16 mouse cellular contexts compared by ENCODE assay signal in genomic region chr13:97462110-97462883, GRCm38 (mm10).
DNase-seq lines count a peak whose midpoint lies in the region; ATAC-seq and TF ChIP-seq lines count a peak whose summit lies in the region.
"Had no signal": no experiment of that assay in that cellular context is flagged by ENCODE, and none has a peak within 500 bp of the region (broad histone marks: within the 10 kb centered on the region; RNA-seq: fewer than 3 reads in every experiment).

No protein-coding gene starts in this region.

- H3K27ac ChIP-seq in layer of hippocampus, adult 2 months = peak overlapping the region; percentile 48; the same call in 1 of the 2 replicates
- H3K27ac ChIP-seq: forebrain, embryonic 13.5 days; hindbrain, embryonic 13.5 days; kidney, postnatal 0 days; limb, embryonic 15.5 days; neural tube, embryonic 13.5 days had no signal

- DNase-seq in layer of hippocampus, adult 2 months (ENCODE audit: low spot score in 2 of 2) = no peak
- DNase-seq in layer of hippocampus, adult 11-12 months (ENCODE audit: low spot score) = no peak
- peak; percentile 83 for DNase-seq in MEL-GATA-1-ER (ENCODE audit: extremely low read depth, low read depth)
- DNase-seq in right cerebral cortex, postnatal 4 days = no peak
- no peak for DNase-seq in spleen, adult 18-20 months
- DNase-seq: adrenal gland, postnatal 25 days; cerebellum, adult 11-12 months; midbrain, embryonic 14.5 days; right cerebral cortex, adult 18-20 months had no signal

- ATAC-seq in erythroid progenitor cell, adult 5-6 weeks (replicated peaks; ENCODE audit: low FRiP score, poor library complexity, severe bottlenecking) = peak; percentile 81
- ATAC-seq in megakaryocyte progenitor cell, adult 5-6 weeks (replicated peaks; ENCODE audit: poor library complexity) = peak; percentile 72
- ATAC-seq: forebrain, embryonic 13.5 days had no signal

- no peak for TF ChIP-seq CTCF in layer of hippocampus, adult 2 months (conservative IDR thresholded peaks at IDR 0.05)

- H3K4me3 ChIP-seq in layer of hippocampus, adult 2 months = no peak overlapping the region
- H3K4me3 ChIP-seq: forebrain, embryonic 13.5 days; hindbrain, embryonic 13.5 days; limb, embryonic 15.5 days; neural tube, embryonic 13.5 days had no signal
